Mouse (Mus musculus) intestine, embryonic 16.5 days (tissue): ENCODE measurements around the gene Kcnj10. TPM values are rescaled to one million over a fixed set of nuclear protein-coding genes. Genes with fewer than 3 reads are reported as not detected.
A peak's percentile ranks its signal among the peaks of the same experiment; 100 is the strongest.

ENCODE experiments used
- ATAC-seq: fragments of 200-750 bp; cut with Nextera tagmentation; 2 replicates; pipeline ENCODE4 v1.8.0; 2017; ENCODE audit warnings: moderate TSS enrichment, moderate library complexity
- H3K27ac ChIP-seq: fragments of 300-500 bp; sonication (generic); 2 replicates; pipeline ENCODE4 v1.5.1; 2014; ENCODE audit warnings: mild to moderate bottlenecking, low read length
- H3K27me3 ChIP-seq: fragments of 300-500 bp; sonication (generic); replicated peaks from 2 replicates; pipeline ENCODE4 v1.6.1; 2014; ENCODE audit warnings: low read length, control low read depth, mixed read lengths; ENCODE audit not compliant: control insufficient read depth, insufficient read depth
- H3K36me3 ChIP-seq: fragments of 300-500 bp; sonication (generic); 2 replicates; pipeline ENCODE4 v1.6.1; 2014; ENCODE audit warnings: low read length, control low read depth; ENCODE audit not compliant: control insufficient read depth, insufficient read depth
- H3K4me1 ChIP-seq: fragments of 300-500 bp; sonication (generic); 2 replicates; pipeline ENCODE4 v1.6.1; 2014; ENCODE audit warnings: low read length, control low read depth, mixed read lengths; ENCODE audit not compliant: control insufficient read depth, insufficient read depth
- H3K4me2 ChIP-seq: fragments of 300-500 bp; sonication (generic); 2 replicates; pipeline ENCODE4 v1.6.1; 2014; ENCODE audit warnings: low read depth, low read length, control low read depth
- H3K4me3 ChIP-seq: fragments of 300-500 bp; sonication (generic); 2 replicates; pipeline ENCODE4 v1.5.1; 2014; ENCODE audit warnings: mild to moderate bottlenecking, low read length
- H3K9ac ChIP-seq: fragments of 300-500 bp; sonication (generic); 2 replicates; pipeline ENCODE4 v1.6.1; 2014; ENCODE audit warnings: low read depth, low read length
- H3K9me3 ChIP-seq: fragments of 300-500 bp; sonication (generic); 2 replicates; pipeline ENCODE4 v1.6.1; 2016; ENCODE audit warnings: low read length, control low read depth; ENCODE audit not compliant: control insufficient read depth
- WGBS: fragments of 180-500 bp; shearing (Covaris S2); extraction: QIAGEN DNeasy Blood & Tissue Kit; methylation state at CpG from one replicate; pipeline ENCODE4 v1.1.7; 2014; 5-methylcytosine and 5-hydroxymethylcytosine counted together
- polyA plus RNA-seq: library from polyadenylated mRNA; unstranded; fragments of >200 nt; fragmentation: Nextera tagmentation; extraction: Ambion mirVana; gene quantifications from 2 replicates; pipeline ENCODE4 v1.2.1, GENCODE M21; 2015

Gene Kcnj10
- polyA plus RNA-seq, 1 experiment from 2014 or later = 0.10 TPM

DNA sequence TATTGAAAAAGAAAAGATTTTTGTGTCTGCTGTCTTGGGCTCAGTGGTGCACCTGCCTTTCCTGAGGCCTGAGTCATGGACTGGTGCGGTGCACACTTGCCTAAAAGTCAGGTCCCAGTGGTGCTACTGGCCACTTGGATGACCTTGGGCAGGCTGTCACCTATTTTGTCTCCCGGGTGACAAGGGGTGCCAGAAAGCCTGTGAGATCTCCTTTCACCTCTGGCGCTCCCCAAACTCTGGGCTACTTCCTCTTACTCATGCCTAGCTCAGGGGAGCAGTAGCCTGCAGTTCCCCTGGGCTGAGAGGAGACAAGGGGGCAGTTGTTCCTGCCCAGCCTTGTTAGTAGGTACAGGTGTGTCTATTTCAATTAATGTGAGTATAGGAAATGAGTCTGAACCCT, 38.7 kb upstream of the Kcnj10 start:
- no peak overlapping the region for H3K27ac ChIP-seq
- ATAC-seq = no peak
- H3K9me3 ChIP-seq = no peaks in the 10 kb centered on the region
- H3K36me3 ChIP-seq = no peaks in the 10 kb centered on the region
- no peak overlapping the region for H3K9ac ChIP-seq
- H3K4me2 ChIP-seq = no peak overlapping the region
- WGBS = 68% methylated on average over 3 of the region's 3 CpGs
- no peaks in the 10 kb centered on the region; the same call in 1 of the 2 replicates for H3K4me1 ChIP-seq
- H3K27me3 ChIP-seq = no peaks in the 10 kb centered on the region
- H3K4me3 ChIP-seq = no peak overlapping the region

DNA sequence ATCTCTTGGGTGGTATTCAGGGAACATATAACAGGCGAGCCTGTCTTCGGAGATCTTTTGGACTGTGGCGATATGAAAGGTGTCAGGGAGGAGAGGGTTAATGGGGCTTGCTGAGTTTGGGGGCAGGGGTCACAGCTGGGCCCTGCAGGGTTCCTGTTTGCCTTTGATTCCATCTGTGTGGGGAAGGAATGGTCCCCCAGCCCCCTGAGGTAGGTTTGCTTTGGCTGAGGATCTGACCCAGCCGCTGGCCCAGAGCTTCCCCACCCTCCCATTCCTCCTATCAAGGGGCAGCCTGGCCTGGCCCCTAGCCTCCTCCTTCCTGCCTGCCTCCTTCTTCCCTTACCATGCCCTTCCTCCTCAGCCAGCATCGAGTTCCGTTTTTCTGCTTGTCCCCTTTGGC, 38.2 kb upstream of the Kcnj10 start:
- ATAC-seq = no peak
- no peaks in the 10 kb centered on the region for H3K36me3 ChIP-seq
- WGBS = 32% methylated on average over 6 of the region's 6 CpGs
- H3K4me3 ChIP-seq = no peak overlapping the region
- no peak overlapping the region for H3K9ac ChIP-seq
- H3K27ac ChIP-seq = no peak overlapping the region
- no peaks in the 10 kb centered on the region; the same call in 1 of the 2 replicates for H3K4me1 ChIP-seq
- H3K27me3 ChIP-seq = no peaks in the 10 kb centered on the region
- no peak overlapping the region for H3K4me2 ChIP-seq
- H3K9me3 ChIP-seq = no peaks in the 10 kb centered on the region

DNA sequence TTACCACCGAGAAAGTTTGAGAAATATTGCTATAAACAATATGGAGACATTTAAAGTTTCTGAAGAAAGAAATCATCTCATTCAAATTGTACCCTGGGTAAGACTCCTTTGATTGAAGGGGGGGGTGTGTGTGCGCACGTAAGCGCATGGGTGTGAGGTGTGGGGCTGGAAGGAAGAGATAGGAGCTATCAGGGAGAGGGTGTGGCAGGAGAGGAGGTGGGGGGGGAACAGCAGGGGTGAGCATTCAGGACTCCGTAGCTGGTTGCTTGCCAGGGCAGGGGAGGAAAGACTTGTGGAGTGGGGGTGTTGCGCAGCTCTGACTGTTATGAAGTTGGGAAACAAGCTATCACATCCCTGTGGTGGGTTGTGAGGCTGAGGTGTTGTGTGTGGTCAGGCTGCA, 36.6 kb upstream of the Kcnj10 start:
- H3K36me3 ChIP-seq = no peaks in the 10 kb centered on the region
- no peak overlapping the region for H3K4me3 ChIP-seq
- H3K27ac ChIP-seq = no peak overlapping the region
- ATAC-seq = no peak
- H3K9ac ChIP-seq = no peak overlapping the region
- peaks cover 2% of the 10 kb centered on the region; the same call in 1 of the 2 replicates for H3K4me1 ChIP-seq
- H3K4me2 ChIP-seq = no peak overlapping the region
- no peaks in the 10 kb centered on the region for H3K27me3 ChIP-seq
- no peaks in the 10 kb centered on the region for H3K9me3 ChIP-seq
- WGBS = 58% methylated on average over 6 of the region's 6 CpGs

DNA sequence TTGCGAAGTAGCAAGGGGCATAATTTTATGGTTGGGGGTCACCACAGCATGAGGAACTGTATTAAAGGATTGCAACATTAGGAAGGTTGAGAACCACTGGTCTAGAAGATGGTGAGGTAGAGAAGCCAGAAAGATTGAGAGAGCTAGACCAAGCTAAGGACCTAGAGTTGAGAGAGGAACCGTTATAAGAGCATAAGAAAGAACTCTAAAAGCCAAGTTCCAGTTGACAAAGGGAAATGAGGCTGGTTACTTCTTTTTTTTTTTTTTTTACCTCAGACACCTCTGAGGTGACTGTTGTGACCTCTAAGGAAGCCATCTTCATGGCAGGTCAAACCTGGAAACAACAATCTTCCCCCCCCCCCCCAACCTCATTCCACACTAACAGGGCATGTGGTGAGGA, 35.9 kb upstream of the Kcnj10 start:
- Histone ChIP-seq H3K9ac (no peak overlapping the region), H3K27ac (no peak overlapping the region), H3K4me3 (no peak overlapping the region), H3K4me1 (peaks cover 3% of the 10 kb centered on the region; the same call in 1 of the 2 replicates), H3K4me2 (no peak overlapping the region), H3K27me3 (no peaks in the 10 kb centered on the region), H3K36me3 (no peaks in the 10 kb centered on the region), H3K9me3 (no peaks in the 10 kb centered on the region)
- WGBS = 95% methylated on average over 2 of the region's 2 CpGs
- ATAC-seq = no peak

DNA sequence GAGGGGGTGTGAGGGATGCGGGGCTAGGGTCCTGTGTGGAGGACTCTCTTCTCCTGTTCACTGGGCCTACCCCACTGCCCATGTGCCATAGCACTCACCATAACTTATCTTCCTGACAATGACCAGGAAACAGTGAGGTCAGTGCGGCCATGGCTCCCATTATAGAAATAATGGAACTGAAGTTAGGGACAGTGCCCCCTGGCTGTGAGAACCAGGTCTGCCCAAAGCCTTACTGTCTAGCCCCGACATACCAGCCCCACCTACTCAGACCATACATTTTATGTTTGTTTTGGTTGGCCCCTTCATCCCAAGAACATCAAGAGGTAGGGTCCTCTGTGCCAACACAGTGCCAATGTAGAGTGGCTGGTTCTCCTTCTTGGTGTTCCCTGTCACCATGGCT, 35.4 kb upstream of the Kcnj10 start:
- no peak for ATAC-seq
- no peak overlapping the region for H3K4me2 ChIP-seq
- H3K4me3 ChIP-seq = no peak overlapping the region
- H3K9me3 ChIP-seq = no peaks in the 10 kb centered on the region
- no peak overlapping the region for H3K27ac ChIP-seq
- 75% methylated on average over 3 of the region's 3 CpGs for WGBS
- H3K36me3 ChIP-seq = no peaks in the 10 kb centered on the region
- H3K4me1 ChIP-seq = peaks cover 6% of the 10 kb centered on the region; the same call in 1 of the 2 replicates
- H3K27me3 ChIP-seq = no peaks in the 10 kb centered on the region
- H3K9ac ChIP-seq = no peak overlapping the region

DNA sequence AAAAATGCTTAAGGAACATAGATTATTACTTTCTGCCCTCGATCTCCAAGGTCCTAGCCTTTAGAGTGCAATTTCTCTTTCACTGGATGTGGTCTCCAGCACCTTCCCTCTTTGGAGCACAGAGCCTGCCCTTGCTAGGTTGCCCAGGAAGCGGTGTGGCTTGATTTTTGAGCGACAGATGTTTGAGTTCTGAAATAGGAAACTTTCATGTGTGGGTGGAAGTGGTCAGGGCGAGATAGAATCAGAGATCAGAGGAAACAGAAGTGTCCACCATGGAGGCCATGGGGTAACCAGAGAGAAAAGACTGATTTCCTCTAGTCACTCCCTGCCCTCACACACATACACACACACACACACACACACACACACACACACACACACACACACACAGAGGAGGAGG, 34.8 kb upstream of the Kcnj10 start:
- Histone ChIP-seq H3K9me3 (no peaks in the 10 kb centered on the region), H3K4me3 (no peak overlapping the region), H3K36me3 (no peaks in the 10 kb centered on the region), H3K9ac (no peak overlapping the region), H3K4me1 (peaks cover 11% of the 10 kb centered on the region), H3K27me3 (no peaks in the 10 kb centered on the region), H3K4me2 (no peak overlapping the region), H3K27ac (no peak overlapping the region)
- no peak for ATAC-seq
- 72% methylated on average over 4 of the region's 4 CpGs for WGBS

DNA sequence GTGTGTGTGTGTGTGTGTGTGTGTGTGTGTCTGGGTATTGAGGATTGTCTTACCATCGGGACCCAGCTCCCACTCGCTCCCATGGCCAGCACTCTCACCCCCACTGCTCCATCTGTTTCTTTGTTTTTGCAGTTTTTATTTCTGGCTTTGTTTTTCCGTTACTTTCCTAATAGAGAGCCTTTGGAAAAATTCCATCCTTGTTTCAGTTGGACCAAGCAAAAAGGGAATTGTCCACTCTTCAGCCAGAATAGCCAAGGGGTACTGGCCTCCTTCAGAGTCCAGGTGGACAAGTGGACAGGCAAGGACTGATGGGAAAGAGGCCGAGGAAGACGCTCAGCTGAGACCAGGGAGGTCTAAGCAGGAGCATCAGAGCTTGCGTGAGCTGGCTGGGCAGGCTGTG, 34.1 kb upstream of the Kcnj10 start:
- peaks cover 11% of the 10 kb centered on the region for H3K4me1 ChIP-seq

DNA sequence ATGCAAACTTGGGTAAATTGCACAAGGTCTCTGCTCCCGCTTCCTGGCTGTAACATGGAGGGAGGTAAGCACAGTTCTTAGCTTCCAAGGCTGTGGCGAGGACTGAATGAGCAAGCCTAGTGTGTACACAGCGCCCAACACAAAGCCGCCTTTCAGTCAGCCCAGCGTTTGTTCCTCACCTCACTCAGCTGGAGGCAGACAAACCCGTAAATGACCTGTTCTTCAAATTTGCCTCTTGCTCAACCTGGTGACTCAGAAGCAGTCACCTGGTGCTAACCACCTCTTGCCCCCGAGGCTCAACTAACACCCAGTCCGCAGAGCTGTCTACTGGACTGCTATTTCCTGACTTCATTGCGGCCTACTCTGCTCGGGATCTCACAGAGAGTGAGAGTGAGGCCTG, 33.1 kb upstream of the Kcnj10 start:
- no peaks in the 10 kb centered on the region for H3K27me3 ChIP-seq
- WGBS = 52% methylated on average over 10 of the region's 10 CpGs
- no peak overlapping the region for H3K9ac ChIP-seq
- ATAC-seq = no peak
- no peak overlapping the region for H3K4me3 ChIP-seq
- peaks cover 15% of the 10 kb centered on the region for H3K4me1 ChIP-seq
- H3K9me3 ChIP-seq = no peaks in the 10 kb centered on the region
- H3K36me3 ChIP-seq = no peaks in the 10 kb centered on the region
- no peak overlapping the region for H3K4me2 ChIP-seq
- 0 out of 2 replicates have a peak overlapping the region, but pooled peaks have one; percentile 12 for H3K27ac ChIP-seq

More for the DNA sequence above, 34.1 kb upstream of the Kcnj10 start:
- H3K4me2 ChIP-seq = no peak overlapping the region
- no peak overlapping the region for H3K9ac ChIP-seq
- no peak for ATAC-seq
- H3K27ac ChIP-seq = no peak overlapping the region
- H3K4me3 ChIP-seq = no peak overlapping the region
- no peaks in the 10 kb centered on the region for H3K36me3 ChIP-seq
- H3K27me3 ChIP-seq = no peaks in the 10 kb centered on the region
- H3K9me3 ChIP-seq = no peaks in the 10 kb centered on the region
- WGBS = 78% methylated on average over 6 of the region's 6 CpGs

DNA sequence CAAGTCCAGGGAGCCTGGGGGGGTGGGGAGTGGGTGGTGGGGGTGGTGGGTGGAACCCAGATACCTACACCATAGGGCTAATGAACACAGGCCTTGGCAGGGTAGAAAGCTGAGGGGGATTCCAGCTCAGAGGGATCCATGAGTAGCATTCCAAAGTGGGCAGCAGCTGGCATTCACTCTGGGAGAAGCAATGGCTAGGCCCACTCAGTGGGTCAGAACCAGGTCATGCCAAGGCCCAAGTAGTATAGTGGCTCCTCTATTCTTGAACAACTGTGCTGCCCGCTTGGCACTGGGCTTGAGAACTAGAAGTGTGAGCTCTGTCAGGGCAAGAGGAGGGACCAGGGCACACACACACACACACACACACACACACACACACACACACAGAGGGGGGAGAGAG, 32.6 kb upstream of the Kcnj10 start:
- Histone ChIP-seq H3K4me3 (no peak overlapping the region), H3K9me3 (no peaks in the 10 kb centered on the region), H3K36me3 (no peaks in the 10 kb centered on the region), H3K27me3 (no peaks in the 10 kb centered on the region), H3K27ac (no peak overlapping the region), H3K4me2 (no peak overlapping the region), H3K9ac (no peak overlapping the region), H3K4me1 (peaks cover 20% of the 10 kb centered on the region)
- ATAC-seq = no peak
- 86% methylated on average over 1 of the region's 1 CpGs for WGBS

DNA sequence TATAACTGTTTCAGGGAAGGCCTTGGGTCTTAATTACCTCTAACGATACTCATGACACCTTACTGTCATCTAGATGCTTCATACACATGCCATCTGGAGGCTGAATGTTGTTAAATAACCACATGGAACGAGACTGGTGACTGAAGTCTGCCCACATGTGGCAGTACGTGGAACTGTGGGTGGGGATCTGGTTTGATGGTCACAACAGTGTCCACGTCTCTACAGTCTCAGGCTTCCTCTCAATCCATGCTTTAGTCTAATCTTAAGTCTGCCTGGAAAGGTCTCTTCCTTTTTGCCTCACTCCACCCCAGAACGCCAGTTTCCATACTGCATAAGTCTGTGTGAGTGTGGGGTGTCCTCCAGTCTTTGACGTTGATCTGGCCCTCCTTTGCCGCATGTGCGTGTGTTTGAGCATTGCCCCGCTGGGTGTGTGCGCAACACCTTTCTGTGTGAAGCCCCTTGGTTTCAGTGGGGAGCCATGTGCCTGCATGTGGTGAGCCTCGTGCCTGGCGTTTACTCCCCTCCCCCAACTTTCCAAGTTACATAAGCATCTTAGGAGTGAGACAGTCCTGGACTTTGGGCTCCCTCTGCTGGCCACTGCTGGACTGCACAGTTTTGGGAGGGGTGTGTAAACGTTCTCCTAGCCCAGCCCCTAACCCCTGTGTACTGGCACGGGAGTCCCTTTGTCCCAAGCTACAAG, 31.2 kb upstream of the Kcnj10 start:
- ATAC-seq = peak; percentile 54
- H3K27me3 ChIP-seq = no peaks in the 10 kb centered on the region
- H3K4me1 ChIP-seq = peaks cover 23% of the 10 kb centered on the region
- H3K4me3 ChIP-seq = peak overlapping the region; percentile 39
- H3K36me3 ChIP-seq = no peaks in the 10 kb centered on the region
- H3K9ac ChIP-seq = peak overlapping the region; percentile 73
- no peaks in the 10 kb centered on the region for H3K9me3 ChIP-seq
- peak overlapping the region; percentile 99 for H3K27ac ChIP-seq
- peak overlapping the region; percentile 82 for H3K4me2 ChIP-seq
- WGBS = 2% methylated on average over 14 of the region's 14 CpGs
